In genomic region chr15:89157954-89158353, GRCm38 (mm10) we compare ENCODE assay signal across 9 mouse cellular contexts. TPM values are rescaled to one million over a fixed set of nuclear protein-coding genes. Genes with fewer than 3 reads are reported as not detected.
DNase-seq lines count a peak whose midpoint lies in the region; ATAC-seq lines count a peak whose summit lies in the region.
"Had no signal": no experiment of that assay in that cellular context is flagged by ENCODE, and none has a peak within 500 bp of the region (broad histone marks: within the 10 kb centered on the region; RNA-seq: fewer than 3 reads in every experiment).

No protein-coding gene starts in this region.

- DNase-seq in layer of hippocampus, adult 11-12 months (ENCODE audit: low spot score) = peak; percentile 72
- no peak for DNase-seq in layer of hippocampus, postnatal 14 days (ENCODE audit: low spot score in 2 of 2)
- DNase-seq in NIH3T3 (ENCODE audit: low read depth) = peak; percentile 84
- DNase-seq in cerebellum, postnatal 36 days = peak; percentile 71 to 77
- peak; percentile 76 to 80 for DNase-seq in heart, adult 18-20 months
- DNase-seq in kidney, postnatal 25 days = peak; percentile 85
- DNase-seq in thymus, postnatal 10 days (ENCODE audit: low spot score in 2 of 2) = peak; percentile 52 to 80

- 75% methylated on average over 7 of the region's 7 CpGs for WGBS in midbrain, embryonic 12.5 days

- no peak overlapping the region for H3K27ac ChIP-seq in midbrain, embryonic 12.5 days (replicated peaks)
- H3K27ac ChIP-seq: liver, embryonic 15.5 days had no signal

- H3K36me3 ChIP-seq in midbrain, embryonic 12.5 days = peaks cover 93% of the 10 kb centered on the region

- no peak overlapping the region for H3K4me3 ChIP-seq in midbrain, embryonic 12.5 days
- H3K4me3 ChIP-seq: liver, embryonic 15.5 days had no signal

- peak; percentile 39; the same call in 1 of the 2 replicates for ATAC-seq in midbrain, embryonic 12.5 days (ENCODE audit: low FRiP score, low read depth)

- no peaks in the 10 kb centered on the region for H3K27me3 ChIP-seq in midbrain, embryonic 12.5 days
- H3K27me3 ChIP-seq: liver, embryonic 15.5 days had no signal

- H3K4me2 ChIP-seq in midbrain, embryonic 12.5 days (replicated peaks) = no peak overlapping the region
- H3K4me2 ChIP-seq: liver, embryonic 15.5 days had no signal

- H3K9me3 ChIP-seq in midbrain, embryonic 12.5 days = no peaks in the 10 kb centered on the region
- H3K9me3 ChIP-seq: liver, embryonic 15.5 days had no signal

- no peaks in the 10 kb centered on the region; the same call in 1 of the 2 replicates for H3K4me1 ChIP-seq in midbrain, embryonic 12.5 days
- H3K4me1 ChIP-seq: liver, embryonic 15.5 days had no signal

- no peak overlapping the region for H3K9ac ChIP-seq in midbrain, embryonic 12.5 days (replicated peaks)
- H3K9ac ChIP-seq: liver, embryonic 15.5 days had no signal

RNA-seq across cellular contexts. Expression of gene Mapk11, which starts 8.5 kb away (rescaled TPM):
- 10 to 100 TPM; 23.2 to 24.9 TPM for total RNA-seq in layer of hippocampus, postnatal 14 days (2021)
- 1 to 10 TPM; 2.7 to 3.0 TPM for total RNA-seq in heart, adult 18-20 months (2021)
- polyA plus RNA-seq in midbrain, embryonic 12.5 days (2016; fragmentation: Nextera tagmentation; extraction: Ambion mirVana) = 45.7 and 50.2 TPM in 2 replicates

RNA-seq across cellular contexts. Expression of gene Mapk12, which starts 17.5 kb away (rescaled TPM):
- total RNA-seq in layer of hippocampus, postnatal 14 days (2021) = 1 to 10 TPM; 3.5 to 5.4 TPM
- 10 to 100 TPM; 24.4 to 24.8 TPM for total RNA-seq in heart, adult 18-20 months (2021)
- polyA plus RNA-seq in midbrain, embryonic 12.5 days (2016; fragmentation: Nextera tagmentation; extraction: Ambion mirVana) = 14.5 and 20.1 TPM in 2 replicates

RNA-seq across cellular contexts. Expression of gene Plxnb2, which starts 22.6 kb away (rescaled TPM):
- total RNA-seq in layer of hippocampus, postnatal 14 days (2021) = 10 to 100 TPM; 60.1 to 74.0 TPM
- total RNA-seq in heart, adult 18-20 months (2021) = 10 to 100 TPM; 76.7 to 83.5 TPM
- 164 and 170 TPM in 2 replicates for polyA plus RNA-seq in midbrain, embryonic 12.5 days (2016; fragmentation: Nextera tagmentation; extraction: Ambion mirVana)

RNA-seq across cellular contexts. Expression of gene Hdac10, which starts 29.5 kb away (rescaled TPM):
- 10 to 100 TPM; 14.6 to 14.9 TPM for total RNA-seq in layer of hippocampus, postnatal 14 days (2021)
- total RNA-seq in heart, adult 18-20 months (2021) = 1 to 10 TPM; 6.3 to 7.4 TPM
- polyA plus RNA-seq in midbrain, embryonic 12.5 days (2016; fragmentation: Nextera tagmentation; extraction: Ambion mirVana) = 20.3 and 25.1 TPM in 2 replicates

RNA-seq across cellular contexts. Expression of gene Tubgcp6, which starts 35.0 kb away (rescaled TPM):
- 10 to 100 TPM; 28.1 to 28.9 TPM for total RNA-seq in layer of hippocampus, postnatal 14 days (2021)
- 1 to 10 TPM; 7.4 to 8.5 TPM for total RNA-seq in heart, adult 18-20 months (2021)
- polyA plus RNA-seq in midbrain, embryonic 12.5 days (2016; fragmentation: Nextera tagmentation; extraction: Ambion mirVana) = 25.0 and 25.1 TPM in 2 replicates

Comparison
In these comparisons a context has a peak if more than half of its experiments do, and no peak if none do; other contexts are left out.
1. DNase-seq: peak in layer of hippocampus, adult 11-12 months (single experiment), NIH3T3 (single experiment), cerebellum, postnatal 36 days (2 of 2), heart, adult 18-20 months (2 of 2), kidney, postnatal 25 days (2 of 2) and thymus, postnatal 10 days (2 of 2); none in layer of hippocampus, postnatal 14 days (0 of 2).
2. RNA of gene Mapk11, which starts 8.5 kb away (total RNA-seq): 23.2 to 24.9 TPM in layer of hippocampus, postnatal 14 days; 2.7 to 3.0 TPM in heart, adult 18-20 months; every median in the first group is over 4 times any median in the second.